Mouse (Mus musculus): Measurements from ENCODE around the gene Akap5.

- TF ChIP-seq POLR2A (IDR thresholded peaks at IDR 0.05; ENCODE audit: borderline replicate concordance, control insufficient read depth, low read depth, low read length) (no peak), CTCF (IDR thresholded peaks at IDR 0.05; ENCODE audit: control insufficient read depth, insufficient read depth, low read length) (peak; percentile 90)
These were observed 52.0 kb downstream of the Akap5 start for GRCm38 (mm10) chr12:76376649-76377048.

Data from bone marrow, adult 2 months (tissue).